Mouse (Mus musculus) limb, embryonic 14.5 days (tissue): ENCODE results near the gene Tmem215. TPM values are rescaled to one million over a fixed set of nuclear protein-coding genes. Genes with fewer than 3 reads are reported as not detected.

Experiments used
- ATAC-seq: fragments of 200-750 bp; cut with Nextera tagmentation; 2 replicates; pipeline ENCODE4 v1.8.0; 2017; ENCODE audit warnings: low read depth, moderate number of reproducible peaks, moderate TSS enrichment; ENCODE audit not compliant: low FRiP score
- DNase-seq: peaks from one replicate; pipeline ENCODE4 v3.0.0-alpha.2; 2015; ENCODE audit warnings: low spot score
- H3K27ac ChIP-seq: fragments of 300-500 bp; sonication (generic); replicated peaks from 2 replicates; pipeline ENCODE4 v1.5.1; 2014; ENCODE audit warnings: low read depth, mild to moderate bottlenecking, low read length, moderate library complexity, mixed read lengths
- H3K27me3 ChIP-seq: fragments of 300-500 bp; sonication (generic); 2 replicates; pipeline ENCODE4 v1.6.1; 2014; ENCODE audit warnings: low read length, mixed read lengths; ENCODE audit not compliant: control insufficient read depth, insufficient read depth
- H3K36me3 ChIP-seq: fragments of 300-500 bp; sonication (generic); 2 replicates; pipeline ENCODE4 v1.6.1; 2014; ENCODE audit warnings: mild to moderate bottlenecking, low read length, moderate library complexity, mixed read lengths; ENCODE audit not compliant: control insufficient read depth, insufficient read depth
- H3K4me1 ChIP-seq: fragments of 300-500 bp; sonication (generic); 2 replicates; pipeline ENCODE4 v1.6.1; 2014; ENCODE audit warnings: antibody characterized with exemption, low read length, mixed read lengths; ENCODE audit not compliant: control insufficient read depth, insufficient read depth
- H3K4me2 ChIP-seq: fragments of 300-500 bp; sonication (generic); replicated peaks from 2 replicates; pipeline ENCODE4 v1.6.1; 2014; ENCODE audit warnings: low read depth, mild to moderate bottlenecking, low read length, moderate library complexity; ENCODE audit not compliant: severe bottlenecking
- H3K4me3 ChIP-seq: fragments of 300-500 bp; sonication (generic); replicated peaks from 2 replicates; pipeline ENCODE4 v1.5.1; 2014; ENCODE audit warnings: low read length
- H3K9ac ChIP-seq: fragments of 300-500 bp; sonication (generic); 2 replicates; pipeline ENCODE4 v1.6.1; 2014; ENCODE audit warnings: mild to moderate bottlenecking, low read depth, low read length, moderate library complexity; ENCODE audit not compliant: severe bottlenecking
- H3K9me3 ChIP-seq: fragments of 300-500 bp; sonication (generic); 2 replicates; pipeline ENCODE4 v1.6.1; 2016; ENCODE audit warnings: low read length; ENCODE audit not compliant: control insufficient read depth
- POLR2A ChIP-seq: fragments of 200-500 bp; IDR thresholded peaks from 2 replicates; pipeline ENCODE4 v1.8.0; 2012; ENCODE audit warnings: inconsistent platforms, mild to moderate bottlenecking, moderate library complexity, borderline replicate concordance; ENCODE audit not compliant: insufficient read depth, insufficient read length; ENCODE audit errors: extremely low read depth
- WGBS: fragments of 180-500 bp; shearing (Covaris S2); extraction: QIAGEN DNeasy Blood & Tissue Kit; methylation state at CpG from one replicate; pipeline ENCODE4 v1.1.7; 2014; 5-methylcytosine and 5-hydroxymethylcytosine counted together
- polyA plus RNA-seq, 2 experiments: library from polyadenylated mRNA; depleted of rRNA in 1 of 2; stranded (reverse) in 1 of 2; unstranded in 1 of 2; fragments of >200 nt; fragmentation: Nextera tagmentation in 1 of 2; extraction: Ambion mirVana in 1 of 2; gene quantifications; 2 replicates each; pipeline versions ENCODE4 v1.2.1 to v1.2.3; 2012 to 2014

The Tmem215 gene
- polyA plus RNA-seq (2012; rRNA removed): 0.26 and 0.50 TPM in 2 replicates
- 0.19 and 0.22 TPM in 2 replicates for polyA plus RNA-seq (2014; fragmentation: Nextera tagmentation; extraction: Ambion mirVana)

- peak within 1 kb of the TSS; percentile 45 for H3K4me3 ChIP-seq
- ATAC-seq (no peak), DNase-seq (no peak)
- peak within 1 kb of the TSS; percentile 85 for H3K4me2 ChIP-seq
- 74% methylated on average over 10 of the region's 10 CpGs for WGBS
- H3K27ac ChIP-seq: no peak within 1 kb of the TSS
- no peaks in the 10 kb centered on the region for H3K36me3 ChIP-seq
- TF ChIP-seq POLR2A: no peak
- H3K9ac ChIP-seq: peak within 1 kb of the TSS; percentile 48
- H3K9me3 ChIP-seq: no peaks in the 10 kb centered on the region
- peaks cover 18% of the 10 kb centered on the region; the same call in 1 of the 2 replicates for H3K27me3 ChIP-seq
- H3K4me1 ChIP-seq: peaks cover 6% of the 10 kb centered on the region; the same call in 1 of the 2 replicates
Measured at GRCm38 (mm10) chr4:40471880-40472279, at the start of gene Tmem215. Tmem215 (plus strand) TSS chr4:40472180.

GRCm38 (mm10) chr4:40431916-40432315 lies 40.1 kb upstream of the Tmem215 start:
- Histone ChIP-seq H3K27ac (no peak overlapping the region), H3K9me3 (no peaks in the 10 kb centered on the region), H3K27me3 (no peaks in the 10 kb centered on the region), H3K36me3 (no peaks in the 10 kb centered on the region), H3K9ac (no peak overlapping the region), H3K4me3 (no peak overlapping the region), H3K4me1 (no peaks in the 10 kb centered on the region), H3K4me2 (no peak overlapping the region)
- WGBS: 70% methylated on average over 5 of the region's 5 CpGs
- DNase-seq (no peak), ATAC-seq (no peak)
- no peak for TF ChIP-seq POLR2A

- TF ChIP-seq POLR2A: no peak
- no peaks in the 10 kb centered on the region for H3K36me3 ChIP-seq
- ATAC-seq: no peak
- H3K4me3 ChIP-seq: no peak overlapping the region
- H3K4me1 ChIP-seq: no peaks in the 10 kb centered on the region
- no peaks in the 10 kb centered on the region for H3K9me3 ChIP-seq
- WGBS: 50% methylated on average over 3 of the region's 3 CpGs
- DNase-seq: no peak
- H3K9ac ChIP-seq: no peak overlapping the region
- H3K4me2 ChIP-seq: no peak overlapping the region
- no peak overlapping the region for H3K27ac ChIP-seq
- H3K27me3 ChIP-seq: no peaks in the 10 kb centered on the region
Measured at GRCm38 (mm10) chr4:40433379-40433778, 38.6 kb upstream of the Tmem215 start.

DNA sequence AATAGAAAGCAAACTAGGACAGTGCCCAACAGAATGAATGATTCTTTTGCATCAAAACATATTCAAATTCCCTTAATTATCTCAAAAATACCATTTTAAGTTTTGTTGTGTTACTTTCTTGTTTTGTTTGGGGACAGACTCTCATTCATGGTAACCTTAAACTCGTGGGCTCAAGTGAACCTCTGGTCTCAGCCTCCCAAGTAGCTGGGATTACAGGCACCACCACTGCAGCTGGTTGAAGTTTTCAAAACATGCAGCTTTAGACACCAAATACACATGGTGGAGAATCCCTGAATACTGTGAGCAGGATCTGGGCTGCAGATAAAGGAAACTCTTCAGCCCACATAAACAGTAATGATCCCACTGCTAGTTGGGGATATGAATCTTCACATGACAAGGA lies 37.6 kb upstream of the Tmem215 start:
- H3K9ac ChIP-seq: no peak overlapping the region
- DNase-seq (no peak), ATAC-seq (no peak)
- H3K4me1 ChIP-seq: no peaks in the 10 kb centered on the region
- WGBS: 53% methylated on average over 1 of the region's 1 CpGs
- TF ChIP-seq POLR2A: no peak
- no peak overlapping the region for H3K4me2 ChIP-seq
- H3K36me3 ChIP-seq: no peaks in the 10 kb centered on the region
- no peaks in the 10 kb centered on the region for H3K9me3 ChIP-seq
- no peaks in the 10 kb centered on the region for H3K27me3 ChIP-seq
- no peak overlapping the region for H3K27ac ChIP-seq
- no peak overlapping the region for H3K4me3 ChIP-seq

DNA sequence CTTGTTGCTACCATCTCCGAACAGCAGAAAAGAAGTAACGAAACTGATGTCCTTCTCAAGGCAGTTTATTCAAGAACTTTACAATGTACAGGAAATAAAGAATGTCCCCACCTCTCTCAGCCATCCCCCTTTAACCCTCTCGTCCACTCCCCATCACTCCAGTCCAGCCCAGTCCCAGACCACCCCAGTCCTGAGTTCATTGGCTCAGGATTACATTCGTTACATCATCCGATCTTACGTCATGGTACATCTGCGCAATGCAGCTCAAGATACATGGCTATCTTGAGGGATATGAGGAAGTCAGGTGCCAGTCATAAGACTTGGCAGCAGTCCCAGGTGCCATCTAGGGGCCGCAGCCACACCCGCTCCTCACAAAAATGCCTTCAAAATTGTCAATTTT lies 28.4 kb upstream of the Tmem215 start:
- DNase-seq (no peak), ATAC-seq (no peak)
- Histone ChIP-seq H3K4me2 (no peak overlapping the region), H3K4me3 (no peak overlapping the region), H3K9me3 (no peaks in the 10 kb centered on the region), H3K27ac (no peak overlapping the region), H3K36me3 (no peaks in the 10 kb centered on the region), H3K9ac (no peak overlapping the region), H3K4me1 (no peaks in the 10 kb centered on the region), H3K27me3 (no peaks in the 10 kb centered on the region)
- TF ChIP-seq POLR2A: no peak
- WGBS: 97% methylated on average over 9 of the region's 9 CpGs
